Mouse (Mus musculus) heart, postnatal 0 days (tissue): ENCODE measurements at regions not wholly inside any gene's neighbourhood (a gene's known extent, or its start where the extent isn't known, plus 50 kb on each side); places are given as distances from the start of the nearest gene placed in this dataset.

Source experiments
- CTCF ChIP-seq: IDR thresholded peaks from 2 replicates; pipeline ENCODE4 v1.5.1; 2016; ENCODE audit warnings: antibody characterized with exemption, control low read depth, low read depth
- EP300 ChIP-seq: IDR thresholded peaks from 2 replicates; pipeline ENCODE4 v1.6.1; 2016; ENCODE audit warnings: antibody characterized with exemption, low read depth

DNA sequence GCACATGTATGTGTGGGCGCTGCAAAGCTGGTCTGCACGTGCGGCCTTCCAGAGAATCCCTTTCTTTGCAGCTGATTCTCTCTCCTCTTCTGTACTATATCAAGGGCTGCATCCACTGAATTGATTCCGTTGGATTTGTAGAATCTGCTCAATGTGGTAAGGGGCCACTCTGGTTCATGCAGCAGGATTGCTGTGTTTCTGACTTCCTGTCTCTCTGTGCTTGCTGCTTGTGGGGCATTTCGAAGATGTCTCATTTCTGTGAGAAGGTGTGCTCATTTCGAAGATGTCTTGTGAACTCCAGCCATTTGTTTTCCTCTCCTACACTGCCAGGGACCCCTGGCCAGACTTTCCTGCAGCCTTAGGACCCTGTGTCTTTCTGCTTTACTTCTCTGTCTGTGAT lies 1215.9 kb upstream of the A1bg start:
- TF ChIP-seq CTCF (no peak), EP300 (no peak)
